ENCODE assay signal across 10 mouse cellular contexts in the genomic region with DNA sequence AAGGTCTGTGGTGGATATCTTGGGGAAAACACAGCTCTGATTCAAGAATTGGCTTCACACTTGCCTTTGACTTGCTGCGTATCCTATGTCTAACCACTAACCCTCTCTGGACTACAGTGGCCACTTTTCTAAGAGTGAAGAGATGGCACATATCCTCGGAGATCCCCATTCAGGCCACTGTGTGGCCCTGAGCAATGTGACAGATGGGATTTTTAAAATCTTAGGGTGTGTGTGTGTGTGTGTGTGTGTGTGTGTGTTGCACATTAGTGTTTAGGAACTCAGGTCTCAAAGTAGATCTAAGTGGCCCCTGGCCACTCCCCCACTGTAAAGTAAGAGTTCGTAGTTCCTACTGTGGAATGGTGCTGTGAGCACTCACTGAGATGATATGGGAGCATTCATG. TPM values are rescaled to one million over a fixed set of nuclear protein-coding genes. Genes with fewer than 3 reads are reported as not detected.
DNase-seq lines count a peak whose midpoint lies in the region; ATAC-seq and TF ChIP-seq lines count a peak whose summit lies in the region.
"Had no signal": no experiment of that assay in that cellular context is flagged by ENCODE, and none has a peak within 500 bp of the region (broad histone marks: within the 10 kb centered on the region; RNA-seq: fewer than 3 reads in every experiment).

No protein-coding gene starts in this region.

- no peak overlapping the region for H3K9ac ChIP-seq in forebrain, embryonic 12.5 days
- no peak overlapping the region for H3K9ac ChIP-seq in intestine, postnatal 0 days (ENCODE audit: low read depth, low read length)

- 88% methylated on average over 3 of the region's 3 CpGs for WGBS in forebrain, embryonic 12.5 days
- WGBS in intestine, postnatal 0 days, result 73% methylated on average over 3 of the region's 3 CpGs
- WGBS in olfactory bulb, adult 2 months, result 68% methylated on average over 3 of the region's 3 CpGs

- peaks cover 28% of the 10 kb centered on the region for H3K27me3 ChIP-seq in forebrain, embryonic 12.5 days
- H3K27me3 ChIP-seq in intestine, postnatal 0 days (replicated peaks; ENCODE audit: control insufficient read depth, insufficient read depth, low read length), result peaks cover 26% of the 10 kb centered on the region

- H3K4me3 ChIP-seq in layer of hippocampus, adult 2 months, result peak overlapping the region; percentile 83
- 0 out of 2 replicates have a peak overlapping the region, but pooled peaks have one; percentile 13 for H3K4me3 ChIP-seq in forebrain, embryonic 12.5 days (replicated peaks)
- H3K4me3 ChIP-seq in intestine, postnatal 0 days (ENCODE audit: low read depth, low read length), result no peak overlapping the region; the same call in 1 of the 2 replicates
- H3K4me3 ChIP-seq in olfactory bulb, adult 2 months (ENCODE audit: insufficient read depth, low read depth, low read length), result peak overlapping the region; percentile 77
- H3K4me3 ChIP-seq: megakaryocyte, embryonic 14.5 days had no signal

- no peak for TF ChIP-seq POLR2A in olfactory bulb, adult 2 months (IDR thresholded peaks at IDR 0.05; ENCODE audit: insufficient read depth, low read depth, low read length)

- peak overlapping the region; percentile 94 for H3K4me2 ChIP-seq in forebrain, embryonic 12.5 days
- peak overlapping the region; percentile 61 for H3K4me2 ChIP-seq in intestine, postnatal 0 days (replicated peaks; ENCODE audit: low read depth)

- no peaks in the 10 kb centered on the region for H3K36me3 ChIP-seq in forebrain, embryonic 12.5 days (replicated peaks)
- H3K36me3 ChIP-seq in intestine, postnatal 0 days (ENCODE audit: control insufficient read depth, insufficient read depth), result no peaks in the 10 kb centered on the region

- H3K4me1 ChIP-seq in forebrain, embryonic 12.5 days, result peaks cover 45% of the 10 kb centered on the region
- H3K4me1 ChIP-seq in intestine, postnatal 0 days (replicated peaks; ENCODE audit: control insufficient read depth, insufficient read depth, low read length), result no peaks in the 10 kb centered on the region
- peaks cover 20% of the 10 kb centered on the region for H3K4me1 ChIP-seq in olfactory bulb, adult 2 months (ENCODE audit: control insufficient read depth, insufficient read depth, low read length)
- H3K4me1 ChIP-seq: megakaryocyte, embryonic 14.5 days had no signal

- no peak for TF ChIP-seq CTCF in layer of hippocampus, adult 2 months (conservative IDR thresholded peaks at IDR 0.05)
- TF ChIP-seq CTCF in intestine, postnatal 0 days (IDR thresholded peaks at IDR 0.05; ENCODE audit: low read depth), result no peak
- no peak for TF ChIP-seq CTCF in olfactory bulb, adult 2 months (IDR thresholded peaks at IDR 0.05; ENCODE audit: insufficient read depth, low read depth, low read length)

- no peaks in the 10 kb centered on the region for H3K9me3 ChIP-seq in forebrain, embryonic 12.5 days
- H3K9me3 ChIP-seq in intestine, postnatal 0 days (ENCODE audit: control insufficient read depth), result no peaks in the 10 kb centered on the region
- H3K9me3 ChIP-seq: megakaryocyte, embryonic 14.5 days had no signal

- no peak for DNase-seq in layer of hippocampus, adult 2 months (ENCODE audit: low spot score in 2 of 2)
- no peak for DNase-seq in layer of hippocampus, adult 18-20 months (ENCODE audit: low spot score in 2 of 2)
- no peak for DNase-seq in layer of hippocampus, postnatal 14 days (ENCODE audit: low spot score in 2 of 2)
- DNase-seq in left cerebral cortex, adult 11 months (ENCODE audit: low spot score), result no peak
- DNase-seq: thymus, adult 18-20 months had no signal

- H3K27ac ChIP-seq in layer of hippocampus, adult 2 months, result peak overlapping the region; percentile 97
- peak overlapping the region; percentile 60 for H3K27ac ChIP-seq in forebrain, embryonic 12.5 days
- H3K27ac ChIP-seq in intestine, postnatal 0 days (ENCODE audit: low read depth, low read length), result no peak overlapping the region
- H3K27ac ChIP-seq in olfactory bulb, adult 2 months (ENCODE audit: insufficient read depth, low read depth, low read length), result no peak overlapping the region

- ATAC-seq in forebrain, embryonic 12.5 days (ENCODE audit: low FRiP score), result no peak
- ATAC-seq in intestine, postnatal 0 days, result no peak
- no peak for ATAC-seq in frontal cortex, adult (ENCODE audit: low TSS enrichment)

RNA-seq across cellular contexts. Expression of a gene that starts 1.9 kb away (rescaled TPM):
- 10 to 100 TPM; 85.0 to 89.1 TPM for total RNA-seq in layer of hippocampus, adult 2 months (2021)
- total RNA-seq in layer of hippocampus, adult 18-20 months (2021), result 10 to 100 TPM; 81.3 to 83.7 TPM
- 8.4 and 8.7 TPM in 2 replicates for polyA plus RNA-seq in forebrain, embryonic 12.5 days (2016; fragmentation: Nextera tagmentation; extraction: Ambion mirVana)
- 4.2 and 4.9 TPM in 2 replicates for polyA plus RNA-seq in intestine, postnatal 0 days (2015; fragmentation: Nextera tagmentation; extraction: Ambion mirVana)
- polyA plus RNA-seq in olfactory bulb, adult 2 months (2012; ENCODE audit: insufficient read depth, insufficient read length, low replicate concordance, missing spikeins), result not detected in 2 replicates
- 10 to 100 TPM; 78.5 to 78.8 TPM for total RNA-seq in layer of hippocampus, postnatal 14 days (2021)

Comparison
In these comparisons a context has a peak if more than half of its experiments do, and no peak if none do; other contexts are left out.
1. H3K27ac ChIP-seq: peak in layer of hippocampus, adult 2 months (single experiment) and forebrain, embryonic 12.5 days (single experiment); none in intestine, postnatal 0 days (single experiment) and olfactory bulb, adult 2 months (single experiment).